In the genomic region with DNA sequence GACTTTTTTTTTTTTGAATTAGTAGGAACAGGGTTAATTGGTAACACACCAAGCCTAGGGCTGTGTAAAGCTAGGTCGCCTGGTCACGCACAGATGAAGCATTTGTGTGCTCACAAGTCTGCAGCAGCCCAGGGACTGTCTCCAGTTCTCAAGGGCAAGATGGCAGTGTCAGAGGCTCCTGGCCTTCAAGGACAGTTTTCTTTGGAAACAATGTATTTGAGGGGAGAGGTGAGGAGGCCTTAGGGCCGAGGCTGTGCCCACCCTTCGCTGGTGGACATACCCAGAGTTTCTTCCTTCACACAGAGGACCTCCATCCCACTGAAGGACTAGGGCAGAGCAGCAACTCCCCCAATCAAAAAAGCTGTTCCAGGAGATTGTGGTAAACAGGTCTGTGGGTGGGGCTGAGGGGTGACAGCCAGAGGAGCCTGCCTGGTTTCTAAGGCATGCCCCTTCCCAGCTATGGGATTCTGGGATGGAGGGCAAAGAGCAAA, we compare ENCODE assay signal across 8 mouse cellular contexts. TPM values are rescaled to one million over a fixed set of nuclear protein-coding genes. Genes with fewer than 3 reads are reported as not detected.
A peak's percentile ranks its signal among the peaks of the same experiment; 100 is the strongest.
DNase-seq lines count a peak whose midpoint lies in the region; ATAC-seq lines count a peak whose summit lies in the region.

No protein-coding gene starts in this region.

- intact Hi-C loops in left cerebral cortex, postnatal 36 days (cut with DNase I) = loop anchor here (2.0 kb wide), 1 partner anchor 35 kb away; no protein-coding TSS in a partner anchor

- H3K27ac ChIP-seq in heart, embryonic 12.5 days (ENCODE audit: poor library complexity, severe bottlenecking) = peak overlapping the region; percentile 100
- peak overlapping the region; percentile 92 for H3K27ac ChIP-seq in midbrain, embryonic 16.5 days (ENCODE audit: low read length)

- peaks cover 49% of the 10 kb centered on the region for H3K36me3 ChIP-seq in megakaryocyte, embryonic 14.5 days (replicated peaks; ENCODE audit: low read length)
- H3K36me3 ChIP-seq in heart, embryonic 12.5 days = peaks cover 15% of the 10 kb centered on the region
- peaks cover 4% of the 10 kb centered on the region; the same call in 1 of the 2 replicates for H3K36me3 ChIP-seq in midbrain, embryonic 16.5 days (ENCODE audit: control insufficient read depth, insufficient read depth, low read length)

- H3K27me3 ChIP-seq in megakaryocyte, embryonic 14.5 days (replicated peaks) = no peaks in the 10 kb centered on the region
- no peaks in the 10 kb centered on the region for H3K27me3 ChIP-seq in heart, embryonic 12.5 days (replicated peaks)
- no peaks in the 10 kb centered on the region for H3K27me3 ChIP-seq in midbrain, embryonic 16.5 days (ENCODE audit: control insufficient read depth, insufficient read depth, low read depth, low read length)

- no peak for ATAC-seq in megakaryocyte, adult 5-6 weeks (ENCODE audit: poor library complexity, severe bottlenecking)
- no peak for ATAC-seq in heart, embryonic 12.5 days (ENCODE audit: insufficient number of reproducible peaks, low FRiP score)
- ATAC-seq in midbrain, embryonic 16.5 days = no peak

- 65% methylated on average over 4 of the region's 4 CpGs for WGBS in heart, embryonic 12.5 days
- WGBS in midbrain, embryonic 16.5 days = 42% methylated on average over 4 of the region's 4 CpGs

- peak overlapping the region; percentile 77 for H3K4me2 ChIP-seq in heart, embryonic 12.5 days
- peak overlapping the region; percentile 82 for H3K4me2 ChIP-seq in midbrain, embryonic 16.5 days (ENCODE audit: low read length)

- DNase-seq in cerebellum, adult 18-20 months = peak; percentile 47 to 62
- DNase-seq in kidney, postnatal 25 days = peak; percentile 64 to 89
- no peak for DNase-seq in right cerebral cortex, adult 18-20 months
- no peak for DNase-seq in left cerebral cortex, postnatal 36 days (ENCODE audit: low spot score in 2 of 2)

- H3K4me3 ChIP-seq in megakaryocyte, embryonic 14.5 days (replicated peaks) = peak overlapping the region; percentile 99
- peak overlapping the region; percentile 40; the same call in 1 of the 2 replicates for H3K4me3 ChIP-seq in heart, embryonic 12.5 days
- H3K4me3 ChIP-seq in midbrain, embryonic 16.5 days (ENCODE audit: low read depth, low read length) = peak overlapping the region; percentile 40; the same call in 1 of the 2 replicates

- peak overlapping the region; percentile 76 for H3K9ac ChIP-seq in heart, embryonic 12.5 days
- peak overlapping the region; percentile 53 for H3K9ac ChIP-seq in midbrain, embryonic 16.5 days (ENCODE audit: low read depth, low read length)

- peaks cover 68% of the 10 kb centered on the region for H3K4me1 ChIP-seq in megakaryocyte, embryonic 14.5 days
- peaks cover 94% of the 10 kb centered on the region for H3K4me1 ChIP-seq in heart, embryonic 12.5 days (replicated peaks)
- peaks cover 59% of the 10 kb centered on the region for H3K4me1 ChIP-seq in midbrain, embryonic 16.5 days (ENCODE audit: control insufficient read depth, insufficient read depth, low read length)

- no peaks in the 10 kb centered on the region for H3K9me3 ChIP-seq in megakaryocyte, embryonic 14.5 days
- H3K9me3 ChIP-seq in heart, embryonic 12.5 days (replicated peaks) = no peaks in the 10 kb centered on the region
- H3K9me3 ChIP-seq in midbrain, embryonic 16.5 days (replicated peaks; ENCODE audit: control insufficient read depth, low read length, poor library complexity, severe bottlenecking) = no peaks in the 10 kb centered on the region

RNA-seq across cellular contexts. Expression of a gene that starts 27.7 kb away (rescaled TPM):
- polyA plus RNA-seq in megakaryocyte, embryonic 14.5 days (2012; ENCODE audit: insufficient read depth, low replicate concordance) = 28.5 and 57.6 TPM in 2 replicates
- 21.4 and 21.9 TPM in 2 replicates for total RNA-seq in megakaryocyte, adult 5-6 weeks (2015)
- 19.3 and 23.3 TPM in 2 replicates for total RNA-seq in megakaryocyte, adult 5-6 weeks (2017)
- 33.7 and 34.2 TPM in 2 replicates for polyA plus RNA-seq in heart, embryonic 12.5 days (2016; fragmentation: Nextera tagmentation; extraction: Ambion mirVana)
- polyA plus RNA-seq in midbrain, embryonic 16.5 days (2015; fragmentation: Nextera tagmentation; extraction: Ambion mirVana) = 14.7 and 16.5 TPM in 2 replicates
- 10 to 100 TPM; 11.6 to 13.3 TPM for total RNA-seq in left cerebral cortex, postnatal 36 days (2021)

RNA-seq across cellular contexts. Expression of a gene that starts 30.3 kb away (rescaled TPM):
- 3.6 and 6.9 TPM in 2 replicates for polyA plus RNA-seq in megakaryocyte, embryonic 14.5 days (2012; ENCODE audit: insufficient read depth, low replicate concordance)
- 55.6 and 67.9 TPM in 2 replicates for total RNA-seq in megakaryocyte, adult 5-6 weeks (2015)
- total RNA-seq in megakaryocyte, adult 5-6 weeks (2017) = 69.1 and 73.5 TPM in 2 replicates
- 3.5 and 3.9 TPM in 2 replicates for polyA plus RNA-seq in heart, embryonic 12.5 days (2016; fragmentation: Nextera tagmentation; extraction: Ambion mirVana)
- polyA plus RNA-seq in midbrain, embryonic 16.5 days (2015; fragmentation: Nextera tagmentation; extraction: Ambion mirVana) = 2.0 and 2.2 TPM in 2 replicates
- total RNA-seq in left cerebral cortex, postnatal 36 days (2021) = 1 to 10 TPM; 3.0 to 4.1 TPM

RNA-seq across cellular contexts. Expression of a gene that starts 46.6 kb away (rescaled TPM):
- 0.57 and 1.3 TPM in 2 replicates for polyA plus RNA-seq in megakaryocyte, embryonic 14.5 days (2012; ENCODE audit: insufficient read depth, low replicate concordance)
- total RNA-seq in megakaryocyte, adult 5-6 weeks (2015) = 0.54 and 0.59 TPM in 2 replicates
- total RNA-seq in megakaryocyte, adult 5-6 weeks (2017) = 1.0 and 1.8 TPM in 2 replicates
- 1.5 and 1.9 TPM in 2 replicates for polyA plus RNA-seq in heart, embryonic 12.5 days (2016; fragmentation: Nextera tagmentation; extraction: Ambion mirVana)
- polyA plus RNA-seq in midbrain, embryonic 16.5 days (2015; fragmentation: Nextera tagmentation; extraction: Ambion mirVana) = 13.4 and 14.6 TPM in 2 replicates
- total RNA-seq in left cerebral cortex, postnatal 36 days (2021) = 1 to 10 TPM; 4.3 to 4.5 TPM

Comparison
In these comparisons a context has a peak if more than half of its experiments do, and no peak if none do; other contexts are left out.
1. H3K4me3 ChIP-seq: peak in every context shown above with its lines; median percentile 99 in megakaryocyte, embryonic 14.5 days; 40 in heart, embryonic 12.5 days; 40 in midbrain, embryonic 16.5 days.
2. DNase-seq: peak in cerebellum, adult 18-20 months (2 of 2) and kidney, postnatal 25 days (2 of 2); none in right cerebral cortex, adult 18-20 months (single experiment) and left cerebral cortex, postnatal 36 days (0 of 2).